Mouse (Mus musculus) B cell, adult (primary cell): Measurements from ENCODE around the gene Olfr288. TPM values are rescaled to one million over a fixed set of nuclear protein-coding genes. Genes with fewer than 3 reads are reported as not detected.

Experiments used
- total RNA-seq: library from RNA; stranded (reverse); gene quantifications from 4 replicates; pipeline ENCODE4 v1.2.4, GENCODE M21; 2023; ENCODE audit not compliant: inconsistent age

Gene Olfr288
- not detected in 4 replicates for total RNA-seq

GRCm38 (mm10) chr15:98195442-98195841, at the start of gene Olfr288:
TSS of gene Olfr288 (minus strand) at chr15:98195542.

GRCm38 (mm10) chr15:98234350-98234749, 39.0 kb upstream of the Olfr288 start, which contains the start of gene Olfr286:
TSS of gene Olfr286 (minus strand) at chr15:98234450.

GRCm38 (mm10) chr15:98220877-98221276, 25.5 kb upstream of the Olfr288 start, which contains the start of the genes Gm44579 and Olfr287:
TSS of gene Gm44579 (minus strand) at chr15:98220977.
TSS of gene Olfr287 (minus strand) at chr15:98221056.

GRCm38 (mm10) chr15:98166963-98167644, 28.2 kb downstream of the Olfr288 start, which contains the start of gene Ccdc184:
TSS of gene Ccdc184 (plus strand) at chr15:98167158.

GRCm38 (mm10) chr15:98165525-98165924, 29.8 kb downstream of the Olfr288 start, which contains the start of gene Asb8:
TSS of gene Asb8 (minus strand) at chr15:98165625.

Other genes starting within 250 kb of the Olfr288 start
- gene Tmem106c, start 231.3 kb downstream of the Olfr288 start, total RNA-seq: 14.7 to 23.0 TPM (median 20.4 TPM) in 4 replicates
- 0.39 to 0.48 TPM in 2 of 4 replicates, not detected in the others for gene Col2a1, start 190.8 kb downstream of the Olfr288 start, total RNA-seq
- 4.6 to 8.1 TPM (median 5.5 TPM) in 4 replicates for gene Pfkm, start 103.0 kb downstream of the Olfr288 start, total RNA-seq
- gene Senp1, start 101.8 kb downstream of the Olfr288 start, total RNA-seq: 60.4 to 67.2 TPM (median 62.3 TPM) in 4 replicates
- 15.8 to 21.0 TPM (median 18.6 TPM) in 4 replicates for gene Asb8, start 29.9 kb downstream of the Olfr288 start, total RNA-seq
- gene Ccdc184, start 28.4 kb downstream of the Olfr288 start, total RNA-seq: not detected in 4 replicates
- not detected in 4 replicates for gene Gm44579, start 25.4 kb upstream of the Olfr288 start, total RNA-seq
- not detected in 4 replicates for gene Olfr287, start 25.5 kb upstream of the Olfr288 start, total RNA-seq
- gene Olfr286, start 38.9 kb upstream of the Olfr288 start, total RNA-seq: not detected in 4 replicates
- not detected in 4 replicates for gene H1fnt, start 61.8 kb upstream of the Olfr288 start, total RNA-seq
- gene Zfp641, start 100.6 kb upstream of the Olfr288 start, total RNA-seq: not detected in 4 replicates
- not detected in 4 replicates for gene Olfr285, start 121.8 kb upstream of the Olfr288 start, total RNA-seq
- gene Olfr284, start 145.4 kb upstream of the Olfr288 start, total RNA-seq: not detected in 4 replicates
- gene Olfr283, start 185.4 kb upstream of the Olfr288 start, total RNA-seq: not detected in 4 replicates
- gene Olfr282, start 235.7 kb upstream of the Olfr288 start, total RNA-seq: not detected in 4 replicates